Mouse (Mus musculus): ENCODE measurements at regions not wholly inside any gene's neighbourhood (a gene's known extent, or its start where the extent isn't known, plus 50 kb on each side); places are given as distances from the start of the nearest gene placed in this dataset.

GRCm38 (mm10) chr14:96838910-96839309, 320.0 kb upstream of the Klhl1 start:
- WGBS, result 88% methylated on average over 2 of the region's 2 CpGs
- Histone ChIP-seq H3K4me1 (no peaks in the 10 kb centered on the region), H3K4me3 (no peak overlapping the region), H3K9ac (no peak overlapping the region), H3K27ac (no peak overlapping the region), H3K36me3 (replicated peaks) (no peaks in the 10 kb centered on the region), H3K4me2 (no peak overlapping the region), H3K9me3 (no peaks in the 10 kb centered on the region), H3K27me3 (replicated peaks) (no peaks in the 10 kb centered on the region)
- no peak for ATAC-seq (replicated peaks)

GRCm38 (mm10) chr14:96825083-96825482, 306.2 kb upstream of the Klhl1 start:
- Histone ChIP-seq H3K4me1 (no peaks in the 10 kb centered on the region), H3K27ac (no peak overlapping the region), H3K9ac (no peak overlapping the region), H3K9me3 (no peaks in the 10 kb centered on the region), H3K36me3 (replicated peaks) (no peaks in the 10 kb centered on the region), H3K4me3 (no peak overlapping the region), H3K4me2 (no peak overlapping the region), H3K27me3 (replicated peaks) (no peaks in the 10 kb centered on the region)
- WGBS, result 88% methylated on average over 1 of the region's 1 CpGs
- ATAC-seq (replicated peaks), result no peak

- ATAC-seq (replicated peaks), result no peak
- Histone ChIP-seq H3K27me3 (replicated peaks) (no peaks in the 10 kb centered on the region), H3K4me3 (no peak overlapping the region), H3K27ac (no peak overlapping the region), H3K36me3 (replicated peaks) (no peaks in the 10 kb centered on the region), H3K4me2 (no peak overlapping the region), H3K9me3 (no peaks in the 10 kb centered on the region), H3K4me1 (no peaks in the 10 kb centered on the region), H3K9ac (no peak overlapping the region)
- WGBS, result 87% methylated on average over 2 of the region's 2 CpGs
These were observed 296.8 kb upstream of the Klhl1 start for GRCm38 (mm10) chr14:96815665-96816064.

- H3K27ac ChIP-seq, result no peak overlapping the region
- WGBS, result 87% methylated on average over 1 of the region's 1 CpGs
- H3K36me3 ChIP-seq (replicated peaks), result no peaks in the 10 kb centered on the region
- H3K4me2 ChIP-seq, result no peak overlapping the region
- no peaks in the 10 kb centered on the region for H3K4me1 ChIP-seq
- no peak for ATAC-seq (replicated peaks)
- no peak overlapping the region for H3K9ac ChIP-seq
- H3K4me3 ChIP-seq, result no peak overlapping the region
- no peaks in the 10 kb centered on the region for H3K27me3 ChIP-seq (replicated peaks)
- H3K9me3 ChIP-seq, result no peaks in the 10 kb centered on the region
These were observed 286.4 kb upstream of the Klhl1 start for GRCm38 (mm10) chr14:96805284-96805683.

- H3K4me2 ChIP-seq, result no peak overlapping the region
- WGBS, result 88% methylated on average over 1 of the region's 1 CpGs
- ATAC-seq (replicated peaks), result no peak
- H3K36me3 ChIP-seq (replicated peaks), result no peaks in the 10 kb centered on the region
- H3K4me3 ChIP-seq, result no peak overlapping the region
- no peaks in the 10 kb centered on the region for H3K9me3 ChIP-seq
- no peaks in the 10 kb centered on the region for H3K4me1 ChIP-seq
- H3K27ac ChIP-seq, result no peak overlapping the region
- no peak overlapping the region for H3K9ac ChIP-seq
- no peaks in the 10 kb centered on the region for H3K27me3 ChIP-seq (replicated peaks)
These were observed 275.9 kb upstream of the Klhl1 start for GRCm38 (mm10) chr14:96794806-96795205.

- Histone ChIP-seq H3K27me3 (replicated peaks) (no peaks in the 10 kb centered on the region), H3K4me2 (no peak overlapping the region), H3K9me3 (no peaks in the 10 kb centered on the region), H3K4me3 (no peak overlapping the region), H3K9ac (no peak overlapping the region), H3K27ac (no peak overlapping the region), H3K36me3 (replicated peaks) (no peaks in the 10 kb centered on the region), H3K4me1 (no peaks in the 10 kb centered on the region)
- no peak for ATAC-seq (replicated peaks)
- 82% methylated on average over 3 of the region's 3 CpGs for WGBS
These were observed 269.0 kb upstream of the Klhl1 start for GRCm38 (mm10) chr14:96787917-96788316.

- H3K4me1 ChIP-seq, result no peaks in the 10 kb centered on the region
- no peak overlapping the region for H3K4me2 ChIP-seq
- no peak for ATAC-seq (replicated peaks)
- H3K27ac ChIP-seq, result no peak overlapping the region
- no peaks in the 10 kb centered on the region for H3K9me3 ChIP-seq
- no peaks in the 10 kb centered on the region for H3K36me3 ChIP-seq (replicated peaks)
- H3K27me3 ChIP-seq (replicated peaks), result no peaks in the 10 kb centered on the region
- no peak overlapping the region for H3K4me3 ChIP-seq
- WGBS, result 39% methylated on average over 1 of the region's 1 CpGs
- no peak overlapping the region for H3K9ac ChIP-seq
These were observed 268.4 kb upstream of the Klhl1 start for GRCm38 (mm10) chr14:96787286-96787685.

GRCm38 (mm10) chr14:96775801-96776200, 256.9 kb upstream of the Klhl1 start:
- 72% methylated on average over 1 of the region's 1 CpGs for WGBS
- no peak for ATAC-seq (replicated peaks)
- H3K9ac ChIP-seq, result no peak overlapping the region

GRCm38 (mm10) chr14:96760591-96760990, 241.7 kb upstream of the Klhl1 start:
- no peak for ATAC-seq (replicated peaks)
- 94% methylated on average over 8 of the region's 8 CpGs for WGBS
- no peak overlapping the region for H3K4me2 ChIP-seq
- H3K9me3 ChIP-seq, result no peaks in the 10 kb centered on the region
- H3K4me1 ChIP-seq, result no peaks in the 10 kb centered on the region
- no peak overlapping the region for H3K9ac ChIP-seq
- H3K27ac ChIP-seq, result no peak overlapping the region
- H3K36me3 ChIP-seq (replicated peaks), result no peaks in the 10 kb centered on the region
- no peaks in the 10 kb centered on the region for H3K27me3 ChIP-seq (replicated peaks)
- H3K4me3 ChIP-seq, result no peak overlapping the region

More at GRCm38 (mm10) chr14:96775801-96776200, 256.9 kb upstream of the Klhl1 start:
- no peaks in the 10 kb centered on the region for H3K4me1 ChIP-seq
- no peaks in the 10 kb centered on the region for H3K27me3 ChIP-seq (replicated peaks)
- no peaks in the 10 kb centered on the region for H3K36me3 ChIP-seq (replicated peaks)
- no peak overlapping the region for H3K27ac ChIP-seq
- no peak overlapping the region for H3K4me3 ChIP-seq
- no peaks in the 10 kb centered on the region for H3K9me3 ChIP-seq
- no peak overlapping the region for H3K4me2 ChIP-seq

- ATAC-seq (replicated peaks), result no peak
- Histone ChIP-seq H3K27me3 (replicated peaks) (no peaks in the 10 kb centered on the region), H3K4me2 (no peak overlapping the region), H3K9me3 (no peaks in the 10 kb centered on the region), H3K36me3 (replicated peaks) (no peaks in the 10 kb centered on the region), H3K4me1 (no peaks in the 10 kb centered on the region), H3K9ac (no peak overlapping the region), H3K4me3 (no peak overlapping the region), H3K27ac (no peak overlapping the region)
- WGBS, result 76% methylated on average over 4 of the region's 4 CpGs
These were observed 214.3 kb upstream of the Klhl1 start for GRCm38 (mm10) chr14:96733211-96733610.

GRCm38 (mm10) chr14:96697086-96697485, 178.2 kb upstream of the Klhl1 start:
- Histone ChIP-seq H3K9me3 (no peaks in the 10 kb centered on the region), H3K36me3 (replicated peaks) (no peaks in the 10 kb centered on the region), H3K4me1 (no peaks in the 10 kb centered on the region), H3K27ac (no peak overlapping the region), H3K9ac (no peak overlapping the region), H3K27me3 (replicated peaks) (no peaks in the 10 kb centered on the region), H3K4me2 (no peak overlapping the region), H3K4me3 (no peak overlapping the region)
- no peak for ATAC-seq (replicated peaks)

GRCm38 (mm10) chr14:96690923-96691322, 172.0 kb upstream of the Klhl1 start:
- Histone ChIP-seq H3K4me3 (no peak overlapping the region), H3K9ac (no peak overlapping the region), H3K27ac (no peak overlapping the region), H3K27me3 (replicated peaks) (no peaks in the 10 kb centered on the region), H3K4me1 (no peaks in the 10 kb centered on the region), H3K36me3 (replicated peaks) (no peaks in the 10 kb centered on the region), H3K4me2 (no peak overlapping the region), H3K9me3 (no peaks in the 10 kb centered on the region)
- ATAC-seq (replicated peaks), result no peak
- 38% methylated on average over 1 of the region's 1 CpGs for WGBS

- no peak overlapping the region for H3K27ac ChIP-seq
- ATAC-seq (replicated peaks), result no peak
- H3K27me3 ChIP-seq (replicated peaks), result no peaks in the 10 kb centered on the region
- H3K4me2 ChIP-seq, result no peak overlapping the region
- WGBS, result 82% methylated on average over 5 of the region's 5 CpGs
- H3K9me3 ChIP-seq, result no peaks in the 10 kb centered on the region
- no peaks in the 10 kb centered on the region for H3K36me3 ChIP-seq (replicated peaks)
- no peak overlapping the region for H3K9ac ChIP-seq
- H3K4me1 ChIP-seq, result no peaks in the 10 kb centered on the region
- no peak overlapping the region for H3K4me3 ChIP-seq
These were observed 165.0 kb upstream of the Klhl1 start for GRCm38 (mm10) chr14:96683943-96684342.

- Histone ChIP-seq H3K27me3 (replicated peaks) (no peaks in the 10 kb centered on the region), H3K36me3 (replicated peaks) (no peaks in the 10 kb centered on the region), H3K4me1 (no peaks in the 10 kb centered on the region), H3K9ac (no peak overlapping the region), H3K9me3 (no peaks in the 10 kb centered on the region), H3K27ac (no peak overlapping the region), H3K4me3 (no peak overlapping the region), H3K4me2 (no peak overlapping the region)
- no peak for ATAC-seq (replicated peaks)
- 90% methylated on average over 3 of the region's 3 CpGs for WGBS
These were observed 162.8 kb upstream of the Klhl1 start for GRCm38 (mm10) chr14:96681740-96682139.

All from midbrain, embryonic 15.5 days (tissue).